19 mouse cellular contexts compared by ENCODE assay signal in genomic region chr6:90469041-90469440, GRCm38 (mm10). TPM values are rescaled to one million over a fixed set of nuclear protein-coding genes. Genes with fewer than 3 reads are reported as not detected.
"Had no signal": no experiment of that assay in that cellular context is flagged by ENCODE, and none has a peak within 500 bp of the region (broad histone marks: within the 10 kb centered on the region; RNA-seq: fewer than 3 reads in every experiment).

No protein-coding gene starts in this region.

- H3K9me3 ChIP-seq: limb, embryonic 10.5 days; midbrain, embryonic 10.5 days; neural tube, embryonic 13.5 days; stomach, embryonic 15.5 days had no signal

- ATAC-seq: inflammation-experienced regulatory T-cells, adult 6 months; intestine, postnatal 0 days had no signal

- H3K36me3 ChIP-seq: stomach, embryonic 15.5 days had no signal

- H3K9ac ChIP-seq: hindbrain, embryonic 14.5 days; stomach, embryonic 15.5 days had no signal

- H3K4me2 ChIP-seq: hindbrain, embryonic 14.5 days; neural tube, embryonic 13.5 days; stomach, embryonic 15.5 days had no signal

- H3K4me3 ChIP-seq: left cerebral cortex, adult 2 months; limb, embryonic 10.5 days; midbrain, embryonic 10.5 days; neural tube, embryonic 13.5 days; stomach, embryonic 15.5 days had no signal

- DNase-seq: kidney, postnatal 10 days; lung, adult 18-20 months; lung, postnatal 10 days; lung, postnatal 4 days; midbrain, embryonic 14.5 days; retina, postnatal 1 day; right cerebral cortex, postnatal 4 days; spleen, adult 18-20 months; thymus, postnatal 36 days had no signal

- H3K27me3 ChIP-seq: stomach, embryonic 15.5 days had no signal

- H3K27ac ChIP-seq: hindbrain, embryonic 14.5 days; left cerebral cortex, adult 2 months; limb, embryonic 10.5 days; midbrain, embryonic 10.5 days; neural tube, embryonic 13.5 days; stomach, embryonic 15.5 days had no signal

RNA-seq across cellular contexts. Expression of gene Klf15, which starts 6.7 kb away (rescaled TPM):
- total RNA-seq: megakaryocyte, adult 5-6 weeks; monocyte, adult 5-6 weeks had no signal
- polyA plus RNA-seq: inflammation-experienced regulatory T-cells, adult 6 months had no signal

RNA-seq across cellular contexts. Expression of gene Aldh1l1, which starts 17.2 kb away (rescaled TPM):
- total RNA-seq: monocyte, adult 5-6 weeks had no signal

RNA-seq across cellular contexts. Expression of gene Cfap100, which starts 40.4 kb away (rescaled TPM):
- total RNA-seq: megakaryocyte, adult 5-6 weeks; monocyte, adult 5-6 weeks had no signal
- polyA plus RNA-seq: intestine, postnatal 0 days had no signal
